8 mouse cellular contexts compared by ENCODE assay signal in genomic region chr15:27783092-27783491, GRCm38 (mm10).
A peak's percentile ranks its signal among the peaks of the same experiment; 100 is the strongest.
DNase-seq lines count a peak whose midpoint lies in the region; ATAC-seq lines count a peak whose summit lies in the region.

No protein-coding gene starts in this region.

- H3K9me3 ChIP-seq in heart, embryonic 15.5 days (replicated peaks) = no peaks in the 10 kb centered on the region
- H3K9me3 ChIP-seq in liver, embryonic 12.5 days (replicated peaks) = no peaks in the 10 kb centered on the region
- H3K9me3 ChIP-seq in stomach, embryonic 14.5 days (ENCODE audit: control insufficient read depth, low read depth, low read length) = no peaks in the 10 kb centered on the region

- peak overlapping the region; percentile 48 for H3K4me2 ChIP-seq in heart, embryonic 15.5 days
- peak overlapping the region; percentile 42 for H3K4me2 ChIP-seq in liver, embryonic 12.5 days
- no peak overlapping the region for H3K4me2 ChIP-seq in stomach, embryonic 14.5 days (replicated peaks; ENCODE audit: low read depth, low read length)

- H3K4me1 ChIP-seq in heart, embryonic 15.5 days (replicated peaks) = peaks cover 96% of the 10 kb centered on the region
- peaks cover 22% of the 10 kb centered on the region for H3K4me1 ChIP-seq in liver, embryonic 12.5 days
- H3K4me1 ChIP-seq in stomach, embryonic 14.5 days (ENCODE audit: control insufficient read depth, insufficient read depth, low read length) = peaks cover 67% of the 10 kb centered on the region

- no peaks in the 10 kb centered on the region for H3K36me3 ChIP-seq in heart, embryonic 15.5 days
- H3K36me3 ChIP-seq in liver, embryonic 12.5 days = no peaks in the 10 kb centered on the region
- no peaks in the 10 kb centered on the region for H3K36me3 ChIP-seq in stomach, embryonic 14.5 days (ENCODE audit: control insufficient read depth, insufficient read depth, low read length)

- H3K4me3 ChIP-seq in heart, embryonic 15.5 days = 0 out of 2 replicates have a peak overlapping the region, but pooled peaks have one; percentile 3
- H3K4me3 ChIP-seq in liver, embryonic 12.5 days = no peak overlapping the region
- H3K4me3 ChIP-seq in stomach, embryonic 14.5 days (ENCODE audit: low read depth, low read length) = no peak overlapping the region

- ATAC-seq in heart, embryonic 15.5 days (replicated peaks; ENCODE audit: insufficient number of reproducible peaks, insufficient read depth, low FRiP score, low read depth) = no peak
- ATAC-seq in liver, embryonic 12.5 days = no peak
- ATAC-seq in stomach, embryonic 14.5 days (ENCODE audit: insufficient number of reproducible peaks, insufficient read depth, low FRiP score, low read depth) = no peak

- 41% methylated on average over 8 of the region's 8 CpGs for WGBS in heart, embryonic 15.5 days
- 22% methylated on average over 8 of the region's 8 CpGs for WGBS in liver, embryonic 12.5 days (ENCODE audit: insufficient replicate concordance)
- WGBS in stomach, embryonic 14.5 days = 59% methylated on average over 8 of the region's 8 CpGs

- H3K27me3 ChIP-seq in heart, embryonic 15.5 days = no peaks in the 10 kb centered on the region
- no peaks in the 10 kb centered on the region for H3K27me3 ChIP-seq in liver, embryonic 12.5 days (replicated peaks)
- no peaks in the 10 kb centered on the region for H3K27me3 ChIP-seq in stomach, embryonic 14.5 days (ENCODE audit: control insufficient read depth, insufficient read depth, low read length)

- peak overlapping the region; percentile 93 for H3K27ac ChIP-seq in heart, embryonic 15.5 days
- H3K27ac ChIP-seq in liver, embryonic 12.5 days = peak overlapping the region; percentile 70
- H3K27ac ChIP-seq in stomach, embryonic 14.5 days (ENCODE audit: low read length) = peak overlapping the region; percentile 94

- H3K9ac ChIP-seq in heart, embryonic 15.5 days = peak overlapping the region; percentile 29
- H3K9ac ChIP-seq in liver, embryonic 12.5 days = no peak overlapping the region
- no peak overlapping the region for H3K9ac ChIP-seq in stomach, embryonic 14.5 days (replicated peaks; ENCODE audit: low read depth, low read length)

- DNase-seq in 416B (ENCODE audit: low read depth) = peak; percentile 19
- peak; percentile 58 for DNase-seq in adipocyte (ENCODE audit: low spot score)
- no peak for DNase-seq in gastrocnemius, postnatal 10 days
- no peak for DNase-seq in cerebellum, postnatal 10 days
- no peak for DNase-seq in urinary bladder, postnatal 4 days (ENCODE audit: low spot score in 2 of 2)

Comparison
In these comparisons a context has a peak if more than half of its experiments do, and no peak if none do; other contexts are left out.
1. DNase-seq: peak in 416B (single experiment) and adipocyte (single experiment); none in gastrocnemius, postnatal 10 days (single experiment), cerebellum, postnatal 10 days (0 of 2) and urinary bladder, postnatal 4 days (0 of 2).
2. Peak in every context shown above with its lines, with median percentiles within 50 percentile points of each other: H3K27ac ChIP-seq.